Mouse (Mus musculus) naive thymus-derived CD4-positive, alpha-beta T cell, adult 2 months (primary cell): ENCODE data around the gene Olfr1321.

Source experiments
- DNase-seq: peaks from one replicate; pipeline ENCODE4 v3.0.0-alpha.2; 2011; ENCODE audit warnings: low read depth

Olfr1321 gene

GRCm38 (mm10) chrX:49734959-49735358, at the start of gene Olfr1321:
Gene Olfr1321 (minus strand): TSS chrX:49735059.
- no peak for DNase-seq

GRCm38 (mm10) chrX:49770828-49771227, 36.0 kb upstream of the Olfr1321 start:
- DNase-seq, result no peak

DNA sequence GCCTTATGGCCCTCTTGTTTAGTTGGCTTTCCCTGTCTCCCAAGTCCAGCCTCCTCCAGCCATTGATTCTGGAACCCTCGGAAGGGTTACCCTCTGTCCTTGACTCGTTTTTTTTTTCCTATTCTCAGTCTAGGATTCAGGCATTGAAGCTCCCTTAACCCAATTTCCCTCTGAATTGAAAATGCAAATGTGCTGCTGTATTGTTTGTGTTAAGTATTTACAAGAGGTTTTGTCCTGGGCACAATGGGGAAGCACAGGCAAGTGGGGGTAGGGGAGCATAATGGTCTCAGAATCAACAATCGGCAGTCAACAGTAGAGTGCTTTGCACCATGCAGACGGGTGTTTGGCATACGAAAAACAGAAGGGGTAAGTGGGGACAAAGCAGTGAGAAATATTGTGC, 10.3 kb upstream of the Olfr1321 start:
- no peak for DNase-seq
